36 mouse cellular contexts compared by ENCODE assay signal in the genomic region with DNA sequence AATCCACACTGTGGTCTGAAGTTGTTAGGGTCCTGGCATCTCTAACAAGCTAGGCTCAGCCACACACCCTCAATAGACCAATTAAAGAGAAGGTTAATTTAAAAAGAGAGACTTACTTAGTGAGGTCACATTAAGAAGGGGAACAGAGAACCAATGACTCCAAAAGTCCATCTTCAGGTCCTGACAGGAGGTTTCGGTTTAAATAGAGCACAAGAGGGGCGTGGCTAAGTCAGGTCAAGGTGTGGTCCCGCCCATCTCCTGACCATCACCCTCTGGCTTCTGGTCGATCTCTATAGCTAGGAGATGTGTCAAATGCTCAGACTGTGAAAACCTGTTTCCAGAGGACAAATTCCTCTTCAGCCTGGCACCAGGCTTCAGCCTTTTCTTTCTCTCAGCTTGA. TPM values are rescaled to one million over a fixed set of nuclear protein-coding genes. Genes with fewer than 3 reads are reported as not detected.
"Had no signal": no experiment of that assay in that cellular context is flagged by ENCODE, and none has a peak within 500 bp of the region (broad histone marks: within the 10 kb centered on the region; RNA-seq: fewer than 3 reads in every experiment).

No protein-coding gene starts in this region.

- H3K9ac ChIP-seq: limb, embryonic 12.5 days; limb, embryonic 13.5 days; limb, embryonic 15.5 days; liver, embryonic 13.5 days; liver, embryonic 14.5 days; liver, embryonic 15.5 days; liver, postnatal 0 days; lung, embryonic 14.5 days; lung, embryonic 15.5 days; midbrain, embryonic 12.5 days; midbrain, embryonic 13.5 days; midbrain, embryonic 15.5 days had no signal

- H3K4me3 ChIP-seq: left cerebral cortex, adult 2 months; limb, embryonic 10.5 days; limb, embryonic 12.5 days; limb, embryonic 13.5 days; limb, embryonic 15.5 days; liver, embryonic 13.5 days; liver, embryonic 15.5 days; lung, embryonic 15.5 days; midbrain, embryonic 10.5 days; midbrain, embryonic 12.5 days; midbrain, embryonic 13.5 days; midbrain, embryonic 15.5 days; myocyte had no signal

- H3K4me2 ChIP-seq: limb, embryonic 12.5 days; limb, embryonic 13.5 days; limb, embryonic 15.5 days; liver, embryonic 11.5 days; liver, embryonic 13.5 days; liver, embryonic 15.5 days; lung, embryonic 14.5 days; lung, embryonic 15.5 days; midbrain, embryonic 11.5 days; midbrain, embryonic 12.5 days; midbrain, embryonic 13.5 days; midbrain, embryonic 15.5 days had no signal

- H3K27ac ChIP-seq: left cerebral cortex, adult 2 months; limb, embryonic 10.5 days; limb, embryonic 12.5 days; limb, embryonic 13.5 days; limb, embryonic 15.5 days; liver, embryonic 13.5 days; liver, embryonic 14.5 days; liver, embryonic 15.5 days; lung, embryonic 15.5 days; macrophage; midbrain, embryonic 10.5 days; midbrain, embryonic 12.5 days; midbrain, embryonic 13.5 days; midbrain, embryonic 15.5 days had no signal

- H3K9me3 ChIP-seq: limb, embryonic 10.5 days; limb, embryonic 12.5 days; limb, embryonic 13.5 days; limb, embryonic 15.5 days; liver, embryonic 13.5 days; liver, embryonic 15.5 days; lung, embryonic 15.5 days; megakaryocyte, embryonic 14.5 days; midbrain, embryonic 10.5 days; midbrain, embryonic 12.5 days; midbrain, embryonic 13.5 days; midbrain, embryonic 15.5 days had no signal

- DNase-seq: left cerebral cortex, postnatal 4 days; liver; liver, embryonic 13.5 days; liver, postnatal 0 days; lung, adult 18-20 months; lung, adult 2 months; lung, embryonic 14.5 days; lung, postnatal 10 days; lung, postnatal 14 days; lung, postnatal 36 days; lung, postnatal 4 days; midbrain, embryonic 14.5 days had no signal

- ATAC-seq: liver, postnatal 0 days; lung, postnatal 0 days; midbrain, embryonic 13.5 days; midbrain, embryonic 15.5 days; midbrain, embryonic 16.5 days had no signal

- H3K36me3 ChIP-seq: limb, embryonic 10.5 days; limb, embryonic 12.5 days; limb, embryonic 13.5 days; limb, embryonic 15.5 days; liver, embryonic 13.5 days; liver, embryonic 15.5 days; lung, embryonic 15.5 days; midbrain, embryonic 10.5 days; midbrain, embryonic 12.5 days; midbrain, embryonic 13.5 days; midbrain, embryonic 15.5 days had no signal

- H3K4me1 ChIP-seq: liver, embryonic 15.5 days; lung, embryonic 15.5 days had no signal

- H3K27me3 ChIP-seq: megakaryocyte, embryonic 14.5 days had no signal

RNA-seq across cellular contexts. Expression of a gene that starts 13.3 kb away (rescaled TPM):
- total RNA-seq: left cerebral cortex, postnatal 10 days; left cerebral cortex, postnatal 14 days; left cerebral cortex, postnatal 25 days; left cerebral cortex, postnatal 36 days; midbrain, postnatal 0 days had no signal
- polyA plus RNA-seq: midbrain, embryonic 11.5 days; midbrain, embryonic 12.5 days; midbrain, embryonic 13.5 days; midbrain, embryonic 14.5 days; midbrain, embryonic 15.5 days; midbrain, embryonic 16.5 days; midbrain, postnatal 0 days had no signal
